37 mouse cellular contexts compared by ENCODE assay signal in the genomic region with DNA sequence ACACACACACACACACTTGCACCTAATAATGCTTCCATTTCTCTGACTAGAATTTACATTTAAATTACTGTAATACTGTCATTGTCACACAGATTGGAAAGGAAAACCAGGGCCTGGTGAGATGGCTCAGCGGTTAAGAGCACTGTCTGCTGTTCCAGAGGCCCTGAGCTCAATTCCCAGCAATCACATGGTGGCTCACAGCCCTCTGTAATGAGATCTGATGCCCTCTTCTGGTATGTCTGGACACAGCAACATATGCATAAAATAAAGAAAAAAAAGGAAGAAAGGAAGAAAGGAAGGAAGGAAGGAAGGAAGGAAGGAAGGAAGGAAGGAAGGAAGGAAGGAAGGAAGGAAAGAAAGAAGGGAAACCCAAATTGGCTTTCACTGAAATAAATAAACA. TPM values are rescaled to one million over a fixed set of nuclear protein-coding genes. Genes with fewer than 3 reads are reported as not detected.
A peak's percentile ranks its signal among the peaks of the same experiment; 100 is the strongest.
DNase-seq lines count a peak whose midpoint lies in the region; ATAC-seq and TF ChIP-seq lines count a peak whose summit lies in the region.
"Had no signal": no experiment of that assay in that cellular context is flagged by ENCODE, and none has a peak within 500 bp of the region (broad histone marks: within the 10 kb centered on the region; RNA-seq: fewer than 3 reads in every experiment).

No protein-coding gene starts in this region.

- intact Hi-C loops in gastrocnemius, adult 2 months (cut with DNase I): no loop called here

- no peak overlapping the region for H3K9ac ChIP-seq in lung, embryonic 14.5 days
- H3K9ac ChIP-seq in ES-E14 (ENCODE audit: insufficient read depth, low read depth, low read length, poor library complexity, severe bottlenecking): no peak overlapping the region
- H3K9ac ChIP-seq: embryonic facial prominence, embryonic 15.5 days; forebrain, embryonic 12.5 days; forebrain, postnatal 0 days; hindbrain, embryonic 13.5 days; liver, embryonic 12.5 days; liver, postnatal 0 days; midbrain, embryonic 13.5 days had no signal

- no peaks in the 10 kb centered on the region for H3K27me3 ChIP-seq in lung, embryonic 14.5 days (ENCODE audit: insufficient read depth, low read length)
- H3K27me3 ChIP-seq: embryonic facial prominence, embryonic 15.5 days had no signal

- H3K9me3 ChIP-seq in lung, embryonic 14.5 days (ENCODE audit: low read depth, low read length): no peaks in the 10 kb centered on the region
- H3K9me3 ChIP-seq in ES-E14 (ENCODE audit: control insufficient read depth, insufficient read depth, low read depth, low read length): no peaks in the 10 kb centered on the region
- H3K9me3 ChIP-seq: embryonic facial prominence, embryonic 15.5 days; midbrain, embryonic 13.5 days had no signal

- H3K36me3 ChIP-seq in lung, embryonic 14.5 days (ENCODE audit: insufficient read depth): no peaks in the 10 kb centered on the region
- H3K36me3 ChIP-seq in ES-E14 (ENCODE audit: control insufficient read depth, insufficient read depth, low read length, poor library complexity, severe bottlenecking): no peaks in the 10 kb centered on the region
- H3K36me3 ChIP-seq: embryonic facial prominence, embryonic 15.5 days; forebrain, embryonic 12.5 days; hindbrain, embryonic 13.5 days; liver, embryonic 12.5 days; midbrain, embryonic 13.5 days had no signal

- no peak overlapping the region for H3K4me2 ChIP-seq in lung, embryonic 14.5 days
- H3K4me2 ChIP-seq: embryonic facial prominence, embryonic 15.5 days; forebrain, embryonic 12.5 days; heart, embryonic 11.5 days; hindbrain, embryonic 13.5 days; liver, embryonic 12.5 days; midbrain, embryonic 13.5 days had no signal

- no peak overlapping the region for H3K4me3 ChIP-seq in gastrocnemius, adult 2 months
- H3K4me3 ChIP-seq in lung, embryonic 14.5 days (ENCODE audit: low read depth, low read length): no peak overlapping the region
- H3K4me3 ChIP-seq in ES-E14 (ENCODE audit: insufficient read depth in 1 of 2, low read depth in 1 of 2, low read length in 2 of 2, poor library complexity in 1 of 2, severe bottlenecking in 1 of 2): no peak overlapping the region
- H3K4me3 ChIP-seq: embryonic facial prominence, embryonic 15.5 days; forebrain, embryonic 12.5 days; hindbrain, embryonic 13.5 days; liver, embryonic 12.5 days; midbrain, embryonic 13.5 days had no signal

- WGBS in lung, embryonic 14.5 days: 66% methylated on average over 1 of the region's 1 CpGs

- no peak for DNase-seq in gastrocnemius, adult 2 months
- no peak for DNase-seq in gastrocnemius, postnatal 25 days
- no peak for DNase-seq in lung, embryonic 14.5 days
- no peak for DNase-seq in lung, postnatal 4 days
- DNase-seq in ES-E14 (ENCODE audit: low read depth, low spot score): no peak
- no peak for DNase-seq in urinary bladder, postnatal 25 days (ENCODE audit: low spot score)
- no peak for DNase-seq in gastrocnemius, postnatal 10 days
- DNase-seq: adrenal gland, postnatal 36 days; cerebellum, adult 18-20 months; cerebellum, postnatal 10 days; forebrain, postnatal 0 days; gastrocnemius, postnatal 14 days; heart, adult 11 months; heart, postnatal 4 days; kidney, adult 11 months; kidney, postnatal 25 days; layer of hippocampus, postnatal 36 days; left cerebral cortex, postnatal 4 days; liver, postnatal 0 days; lung, postnatal 36 days; thymus, postnatal 4 days had no signal

- no peak overlapping the region for H3K27ac ChIP-seq in gastrocnemius, adult 2 months
- H3K27ac ChIP-seq in lung, embryonic 14.5 days (ENCODE audit: low read depth): no peak overlapping the region
- no peak overlapping the region for H3K27ac ChIP-seq in ES-E14 (ENCODE audit: insufficient read depth, low read depth, low read length, poor library complexity, severe bottlenecking)
- H3K27ac ChIP-seq: embryonic facial prominence, embryonic 15.5 days; forebrain, embryonic 12.5 days; hindbrain, embryonic 13.5 days; liver, embryonic 12.5 days; midbrain, embryonic 13.5 days had no signal

- TF ChIP-seq CTCF in gastrocnemius, adult 2 months (IDR thresholded peaks at IDR 0.05): peak; percentile 5; the same call in 1 of the 2 replicates
- TF ChIP-seq CTCF in lung, embryonic 14.5 days (IDR thresholded peaks at IDR 0.05; ENCODE audit: low read depth): peak; percentile 27; the same call in 1 of the 2 replicates

- no peaks in the 10 kb centered on the region for H3K4me1 ChIP-seq in lung, embryonic 14.5 days (ENCODE audit: insufficient read depth)
- H3K4me1 ChIP-seq in ES-E14 (ENCODE audit: control insufficient read depth in 2 of 2, insufficient read depth in 2 of 2, low read length in 2 of 2, poor library complexity in 1 of 2): peaks cover 6 to 12% of the 10 kb centered on the region in 2 experiments; a peak in 3 of 4 replicates
- H3K4me1 ChIP-seq: forebrain, embryonic 12.5 days; liver, embryonic 12.5 days had no signal

- in situ Hi-C loops in ES-E14 (cut with MboI; ENCODE audit: low sequenced_read_pairs in 2 of 2, unreplicated experiment in 2 of 2): loop anchor here in 1 of 2 experiments (10.0 kb wide), 1 partner anchor 489 kb away; no protein-coding TSS in a partner anchor

- no peak for ATAC-seq in lung, embryonic 14.5 days (ENCODE audit: insufficient read depth)
- ATAC-seq: forebrain, postnatal 0 days; liver, embryonic 12.5 days; liver, postnatal 0 days; midbrain, embryonic 13.5 days had no signal

TF ChIP-seq in ES-E14, 5 proteins besides CTCF, POLR2A, EP300 and RAD21:
- TF ChIP-seq HCFC1 (IDR thresholded peaks at IDR 0.05; ENCODE audit: borderline replicate concordance, insufficient read depth, low read length): no peak
- TF ChIP-seq ZC3H11A (IDR thresholded peaks at IDR 0.05; ENCODE audit: borderline replicate concordance, low read depth, low read length): 0 out of 2 replicates have a peak, but pooled peaks have one; percentile 22

RNA-seq across cellular contexts. Expression of a gene that starts 53.7 kb away (rescaled TPM):
- not detected for total RNA-seq in gastrocnemius, adult 2 months (2021)
- not detected for total RNA-seq in gastrocnemius, postnatal 25 days (2021)
- not detected in 2 replicates for polyA plus RNA-seq in lung, embryonic 14.5 days (2014; fragmentation: Nextera tagmentation; extraction: Ambion mirVana)
- total RNA-seq in ES-E14 (2012; rRNA removed): not detected in 2 replicates
- under 1 TPM in 1 of 2 experiments, not detected in 1; 0.11 TPM for total RNA-seq in gastrocnemius, postnatal 10 days (2021)
- total RNA-seq: forebrain, postnatal 0 days; gastrocnemius, postnatal 14 days; heart, postnatal 4 days; layer of hippocampus, adult 8-10 months; layer of hippocampus, postnatal 36 days; left cerebral cortex, postnatal 4 days; megakaryocyte-erythroid progenitor cell, adult 5-6 weeks; monocyte, adult 5-6 weeks had no signal
- polyA plus RNA-seq: brain, embryonic 14.5 days; cortical plate, adult 2 months; embryonic facial prominence, embryonic 15.5 days; forebrain, embryonic 12.5 days; forebrain, postnatal 0 days; heart, embryonic 11.5 days; heart, embryonic 16.5 days; hindbrain, embryonic 13.5 days; kidney, embryonic 14.5 days; limb, embryonic 14.5 days; midbrain, embryonic 13.5 days; neural tube, embryonic 14.5 days; thymus, postnatal 0 days had no signal
